Mouse (Mus musculus) megakaryocyte, embryonic 14.5 days (primary cell): ENCODE measurements around the gene Ppargc1a.

Experiments
- FLI1 ChIP-seq: IDR thresholded peaks from 2 replicates; pipeline ENCODE4 v1.6.1; 2012; ENCODE audit warnings: low read length, inconsistent platforms, mixed read lengths
- GATA1 ChIP-seq: IDR thresholded peaks from 3 replicates; pipeline ENCODE4 v1.6.1; 2012; ENCODE audit warnings: mixed read lengths, low read length, inconsistent platforms, borderline replicate concordance

- TF ChIP-seq GATA1 (no peak), FLI1 (no peak)
Measured at GRCm38 (mm10) chr5:51553251-51553650, 14.3 kb downstream of the Ppargc1a start.
